Mouse (Mus musculus): ENCODE data around the gene Rbm48. TPM values are rescaled to one million over a fixed set of nuclear protein-coding genes. Genes with fewer than 3 reads are reported as not detected.

The Rbm48 gene
- 3.4 and 4.8 TPM in 2 replicates for polyA plus RNA-seq (2011; ENCODE audit: insufficient read depth, insufficient read length, low replicate concordance, missing spikeins)

GRCm38 (mm10) chr5:3596399-3596766 lies at the start of gene Rbm48:
TSS of gene Rbm48 (minus strand) at chr5:3596585.
- TF ChIP-seq POLR2A (IDR thresholded peaks at IDR 0.05; ENCODE audit: borderline replicate concordance, control insufficient read depth, low read depth, low read length): peak; percentile 56; the same call in 1 of the 2 replicates
- peak; percentile 86 for TF ChIP-seq CTCF (IDR thresholded peaks at IDR 0.05; ENCODE audit: control insufficient read depth, insufficient read depth, low read length)
- Histone ChIP-seq H3K4me1 (ENCODE audit: control insufficient read depth, insufficient read depth, low read length) (no peaks in the 10 kb centered on the region), H3K27ac (ENCODE audit: control insufficient read depth, insufficient read depth, low read depth, low read length, poor library complexity) (peak within 1 kb of the TSS; percentile 60), H3K4me3 (replicated peaks; ENCODE audit: control insufficient read depth, low read depth, low read length) (peak within 1 kb of the TSS; percentile 84)
- WGBS: under 1% methylated on average over 31 of the region's 31 CpGs

DNA sequence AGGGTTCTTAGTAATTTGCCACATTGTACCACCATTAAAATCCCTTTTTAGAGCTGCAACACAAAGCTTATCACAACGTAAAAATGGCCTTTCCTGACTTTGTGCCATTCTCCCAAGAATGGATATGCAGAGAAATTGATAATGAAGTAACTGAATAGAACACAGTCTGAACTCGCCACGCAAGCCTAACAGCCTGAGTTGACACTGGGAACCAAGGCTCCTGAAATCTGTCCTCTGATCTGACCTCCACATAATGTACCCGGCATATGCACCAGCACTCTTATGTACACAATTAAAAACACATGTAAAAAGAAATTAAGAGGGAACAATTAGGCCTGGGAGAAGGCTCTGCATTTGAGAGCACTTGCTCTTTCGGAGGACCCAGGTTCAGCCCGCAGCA lies 48.9 kb upstream of the Rbm48 start:
- TF ChIP-seq POLR2A (IDR thresholded peaks at IDR 0.05; ENCODE audit: borderline replicate concordance, control insufficient read depth, low read depth, low read length): no peak
- TF ChIP-seq CTCF (IDR thresholded peaks at IDR 0.05; ENCODE audit: control insufficient read depth, insufficient read depth, low read length): no peak
- Histone ChIP-seq H3K4me1 (ENCODE audit: control insufficient read depth, insufficient read depth, low read length) (no peaks in the 10 kb centered on the region; the same call in 1 of the 2 replicates), H3K27ac (ENCODE audit: control insufficient read depth, insufficient read depth, low read depth, low read length, poor library complexity) (no peak overlapping the region), H3K4me3 (replicated peaks; ENCODE audit: control insufficient read depth, low read depth, low read length) (no peak overlapping the region)
- 74% methylated on average over 6 of the region's 6 CpGs for WGBS

GRCm38 (mm10) chr5:3644621-3645020 lies 48.2 kb upstream of the Rbm48 start:
- WGBS: 92% methylated on average over 6 of the region's 6 CpGs
- Histone ChIP-seq H3K4me1 (ENCODE audit: control insufficient read depth, insufficient read depth, low read length) (no peaks in the 10 kb centered on the region; the same call in 1 of the 2 replicates), H3K27ac (ENCODE audit: control insufficient read depth, insufficient read depth, low read depth, low read length, poor library complexity) (no peak overlapping the region), H3K4me3 (replicated peaks; ENCODE audit: control insufficient read depth, low read depth, low read length) (no peak overlapping the region)
- TF ChIP-seq POLR2A (IDR thresholded peaks at IDR 0.05; ENCODE audit: borderline replicate concordance, control insufficient read depth, low read depth, low read length): no peak
- TF ChIP-seq CTCF (IDR thresholded peaks at IDR 0.05; ENCODE audit: control insufficient read depth, insufficient read depth, low read length): no peak

- H3K4me3 ChIP-seq (replicated peaks; ENCODE audit: control insufficient read depth, low read depth, low read length): no peak overlapping the region
- H3K4me1 ChIP-seq (ENCODE audit: control insufficient read depth, insufficient read depth, low read length): no peaks in the 10 kb centered on the region
- no peak overlapping the region for H3K27ac ChIP-seq (ENCODE audit: control insufficient read depth, insufficient read depth, low read depth, low read length, poor library complexity)
- WGBS: 84% methylated on average over 8 of the region's 8 CpGs
- no peak for TF ChIP-seq CTCF (IDR thresholded peaks at IDR 0.05; ENCODE audit: control insufficient read depth, insufficient read depth, low read length)
- TF ChIP-seq POLR2A (IDR thresholded peaks at IDR 0.05; ENCODE audit: borderline replicate concordance, control insufficient read depth, low read depth, low read length): no peak
These were observed 38.9 kb upstream of the Rbm48 start for GRCm38 (mm10) chr5:3635286-3635685.

DNA sequence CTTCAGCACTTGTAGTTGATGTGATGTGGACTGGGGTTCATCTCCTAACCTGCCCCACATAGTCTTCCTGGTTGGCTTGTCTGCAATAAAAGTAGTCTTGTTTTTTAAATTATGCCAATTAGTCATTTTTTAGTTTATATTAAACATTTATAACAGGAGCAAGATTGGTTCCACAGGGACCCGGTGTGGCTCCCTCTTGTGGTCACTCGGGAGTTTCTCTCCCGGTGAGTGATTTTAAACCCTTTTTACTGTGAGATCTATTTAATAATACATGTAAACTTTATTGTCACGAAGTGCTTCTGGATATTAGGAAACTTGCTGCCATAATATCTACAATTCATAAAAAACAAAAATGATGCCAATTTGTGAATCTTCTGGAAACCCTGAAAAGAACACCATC lies 37.6 kb upstream of the Rbm48 start:
- Histone ChIP-seq H3K4me3 (replicated peaks; ENCODE audit: control insufficient read depth, low read depth, low read length) (no peak overlapping the region), H3K4me1 (ENCODE audit: control insufficient read depth, insufficient read depth, low read length) (no peaks in the 10 kb centered on the region), H3K27ac (ENCODE audit: control insufficient read depth, insufficient read depth, low read depth, low read length, poor library complexity) (no peak overlapping the region)
- 76% methylated on average over 4 of the region's 4 CpGs for WGBS
- TF ChIP-seq POLR2A (IDR thresholded peaks at IDR 0.05; ENCODE audit: borderline replicate concordance, control insufficient read depth, low read depth, low read length) (no peak), CTCF (IDR thresholded peaks at IDR 0.05; ENCODE audit: control insufficient read depth, insufficient read depth, low read length) (peak; percentile 50; the same call in 1 of the 2 replicates)

- Histone ChIP-seq H3K4me1 (ENCODE audit: control insufficient read depth, insufficient read depth, low read length) (no peaks in the 10 kb centered on the region), H3K27ac (ENCODE audit: control insufficient read depth, insufficient read depth, low read depth, low read length, poor library complexity) (no peak overlapping the region), H3K4me3 (replicated peaks; ENCODE audit: control insufficient read depth, low read depth, low read length) (no peak overlapping the region)
- WGBS: 90% methylated on average over 13 of the region's 13 CpGs
- TF ChIP-seq CTCF (IDR thresholded peaks at IDR 0.05; ENCODE audit: control insufficient read depth, insufficient read depth, low read length) (no peak), POLR2A (IDR thresholded peaks at IDR 0.05; ENCODE audit: borderline replicate concordance, control insufficient read depth, low read depth, low read length) (no peak)
These were observed 36.9 kb upstream of the Rbm48 start for GRCm38 (mm10) chr5:3633315-3633714.

GRCm38 (mm10) chr5:3632285-3632684 lies 35.9 kb upstream of the Rbm48 start:
- no peak for TF ChIP-seq POLR2A (IDR thresholded peaks at IDR 0.05; ENCODE audit: borderline replicate concordance, control insufficient read depth, low read depth, low read length)
- no peak for TF ChIP-seq CTCF (IDR thresholded peaks at IDR 0.05; ENCODE audit: control insufficient read depth, insufficient read depth, low read length)
- Histone ChIP-seq H3K4me1 (ENCODE audit: control insufficient read depth, insufficient read depth, low read length) (no peaks in the 10 kb centered on the region), H3K27ac (ENCODE audit: control insufficient read depth, insufficient read depth, low read depth, low read length, poor library complexity) (no peak overlapping the region), H3K4me3 (replicated peaks; ENCODE audit: control insufficient read depth, low read depth, low read length) (no peak overlapping the region)
- 83% methylated on average over 5 of the region's 5 CpGs for WGBS

DNA sequence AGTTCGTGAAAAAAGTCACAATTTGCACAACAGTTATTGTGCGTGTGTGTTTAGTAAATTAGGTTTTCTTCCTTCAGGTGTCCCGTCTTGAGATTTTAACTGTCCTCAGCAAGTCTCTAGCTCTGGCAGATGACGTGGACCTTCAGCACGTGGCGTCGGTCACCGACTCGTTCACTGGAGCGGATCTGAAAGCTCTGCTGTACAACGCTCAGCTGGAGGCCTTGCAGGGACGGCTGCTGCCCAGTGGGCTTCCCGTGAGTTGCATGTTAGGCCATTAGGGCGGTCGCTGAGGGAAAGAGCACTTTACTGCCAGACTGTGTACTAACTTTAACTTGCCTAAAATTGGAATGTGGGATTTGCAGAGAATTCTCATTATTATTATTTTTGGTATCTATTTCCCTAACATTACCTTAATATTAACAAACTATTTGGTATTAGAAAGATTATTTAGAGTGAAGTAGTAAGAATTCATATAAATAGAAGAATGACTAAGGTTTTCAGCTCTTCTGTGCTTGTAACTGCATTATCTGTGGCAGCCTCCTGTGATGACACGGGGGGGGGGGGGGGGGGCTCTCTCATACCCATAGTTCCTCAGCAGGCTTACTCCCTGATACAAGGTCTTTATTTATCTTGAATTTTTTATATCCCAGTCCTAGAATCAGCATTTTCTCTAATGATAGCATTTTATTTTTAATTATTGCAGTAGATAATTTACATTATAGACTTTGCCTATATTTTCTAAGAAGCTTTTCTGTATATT lies 35.3 kb upstream of the Rbm48 start:
- Histone ChIP-seq H3K27ac (ENCODE audit: control insufficient read depth, insufficient read depth, low read depth, low read length, poor library complexity) (no peak overlapping the region), H3K4me1 (ENCODE audit: control insufficient read depth, insufficient read depth, low read length) (no peaks in the 10 kb centered on the region), H3K4me3 (replicated peaks; ENCODE audit: control insufficient read depth, low read depth, low read length) (no peak overlapping the region)
- TF ChIP-seq POLR2A (IDR thresholded peaks at IDR 0.05; ENCODE audit: borderline replicate concordance, control insufficient read depth, low read depth, low read length) (no peak), CTCF (IDR thresholded peaks at IDR 0.05; ENCODE audit: control insufficient read depth, insufficient read depth, low read length) (no peak)
- 80% methylated on average over 16 of the region's 16 CpGs for WGBS
